Mouse (Mus musculus) thymus, adult 2 months (tissue): Measurements from ENCODE around the gene Spata6.

Source experiments
- CTCF ChIP-seq: fragments of 200-500 bp; IDR thresholded peaks from 2 replicates; pipeline ENCODE4 v1.5.1; 2012; ENCODE audit warnings: mild to moderate bottlenecking, control low read depth, low read length, moderate library complexity, borderline replicate concordance; ENCODE audit not compliant: control insufficient read depth, poor library complexity, insufficient read depth; ENCODE audit errors: extremely low read depth
- POLR2A ChIP-seq: fragments of 200-500 bp; IDR thresholded peaks from 2 replicates; pipeline ENCODE4 v1.6.1; 2012; ENCODE audit warnings: mild to moderate bottlenecking, low read length, control low read depth, moderate library complexity; ENCODE audit not compliant: control insufficient read depth, poor library complexity, insufficient read depth; ENCODE audit errors: extremely low read depth

GRCm38 (mm10) chr4:111691057-111691543 lies 28.7 kb upstream of the Spata6 start:
- TF ChIP-seq CTCF (no peak), POLR2A (no peak)
